Mouse (Mus musculus) liver, embryonic 14.5 days (tissue): Measurements from ENCODE around the gene Shank1.

Experiments
- CTCF ChIP-seq: IDR thresholded peaks from 2 replicates; pipeline ENCODE4 v1.5.1; 2016; ENCODE audit warnings: antibody characterized with exemption, low read depth, control low read depth
- EP300 ChIP-seq: IDR thresholded peaks from 2 replicates; pipeline ENCODE4 v1.6.1; 2016; ENCODE audit warnings: antibody characterized with exemption, low read depth

GRCm38 (mm10) chr7:44385720-44386119 lies 75.7 kb downstream of the Shank1 start, which contains the start of gene 1700008O03Rik:
- TF ChIP-seq CTCF (no peak), EP300 (no peak)
